Mouse (Mus musculus): ENCODE data around the gene Olfr1079. TPM values are rescaled to one million over a fixed set of nuclear protein-coding genes. Genes with fewer than 3 reads are reported as not detected.
"Not testable (repeated sequence)": the region's sequence is repeated elsewhere in the genome, so short reads cannot be mapped to it uniquely, and the experiment has no call there.

The Olfr1079 gene
- polyA plus RNA-seq (2014; fragmentation: Nextera tagmentation; extraction: Ambion mirVana), result not detected in 2 replicates

DNA sequence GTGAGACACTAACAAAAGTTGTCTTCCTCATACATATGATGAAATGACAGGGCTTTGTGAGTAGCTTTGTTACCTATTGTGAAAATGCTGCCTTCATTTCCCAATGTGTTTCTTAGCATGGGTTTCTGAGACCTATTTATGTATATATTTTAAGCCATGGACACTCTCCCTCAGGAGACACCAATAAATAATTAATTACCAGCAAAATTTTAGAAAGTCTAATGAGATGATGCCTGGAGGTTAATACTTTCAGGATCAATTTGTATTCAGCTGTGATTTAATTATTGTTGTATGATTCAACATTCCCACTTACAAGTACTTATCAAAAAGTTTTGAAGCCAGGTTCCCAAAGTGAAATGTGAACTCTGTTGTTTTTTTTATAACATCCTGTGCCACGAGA lies at the start of gene Olfr1079:
Olfr1079 (minus strand) TSS at position 101 of the 400 bp plus-strand sequence.
- no peaks in the 10 kb centered on the region for H3K27me3 ChIP-seq (replicated peaks; ENCODE audit: control insufficient read depth, insufficient read depth, low read length)
- H3K9ac ChIP-seq (ENCODE audit: low read length), result no peak within 1 kb of the TSS
- no peak within 1 kb of the TSS for H3K4me3 ChIP-seq (ENCODE audit: low read depth, low read length)
- H3K4me1 ChIP-seq (replicated peaks; ENCODE audit: control insufficient read depth, insufficient read depth, low read length), result no peaks in the 10 kb centered on the region
- no peak for DNase-seq (ENCODE audit: low spot score)
- no peak within 1 kb of the TSS for H3K27ac ChIP-seq (ENCODE audit: low read depth)
- no peaks in the 10 kb centered on the region for H3K36me3 ChIP-seq (ENCODE audit: control insufficient read depth, insufficient read depth, low read length)
- H3K4me2 ChIP-seq (ENCODE audit: low read length), result no peak within 1 kb of the TSS
- no peaks in the 10 kb centered on the region for H3K9me3 ChIP-seq (ENCODE audit: control insufficient read depth, low read length)
- 64% methylated on average over 1 of the region's 1 CpGs for WGBS
- no peak for ATAC-seq (replicated peaks; ENCODE audit: low FRiP score, low TSS enrichment, low read depth)

DNA sequence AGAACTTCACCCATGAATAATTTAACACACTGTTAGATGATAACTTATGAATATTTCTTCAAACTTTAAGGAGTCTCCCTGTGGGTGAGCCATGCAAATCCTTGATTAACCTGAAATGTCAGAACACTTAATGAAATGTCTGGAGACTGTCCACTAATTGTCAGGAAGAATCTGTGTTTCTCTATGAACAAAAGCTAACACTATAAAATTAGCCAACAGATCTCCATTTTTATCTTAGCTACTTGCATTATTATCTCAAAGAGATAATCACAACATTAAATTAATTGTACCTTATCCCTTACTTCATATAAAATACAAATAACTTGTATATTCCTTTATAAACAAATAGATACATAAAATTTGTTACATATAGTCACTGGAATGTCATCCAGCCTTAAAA lies 15.9 kb upstream of the Olfr1079 start, which contains the start of gene Olfr1080:
Olfr1080 (minus strand) TSS at position 101 of the 400 bp plus-strand sequence.
- H3K9me3 ChIP-seq (ENCODE audit: control insufficient read depth, low read length); ATAC-seq (replicated peaks; ENCODE audit: low FRiP score, low TSS enrichment, low read depth); H3K27ac ChIP-seq (ENCODE audit: low read depth); H3K4me2 ChIP-seq (ENCODE audit: low read length); H3K4me1 ChIP-seq (replicated peaks; ENCODE audit: control insufficient read depth, insufficient read depth, low read length); H3K36me3 ChIP-seq (ENCODE audit: control insufficient read depth, insufficient read depth, low read length); H3K27me3 ChIP-seq (replicated peaks; ENCODE audit: control insufficient read depth, insufficient read depth, low read length); DNase-seq (ENCODE audit: low spot score); H3K9ac ChIP-seq (ENCODE audit: low read length); H3K4me3 ChIP-seq (ENCODE audit: low read depth, low read length): not testable (repeated sequence)

DNA sequence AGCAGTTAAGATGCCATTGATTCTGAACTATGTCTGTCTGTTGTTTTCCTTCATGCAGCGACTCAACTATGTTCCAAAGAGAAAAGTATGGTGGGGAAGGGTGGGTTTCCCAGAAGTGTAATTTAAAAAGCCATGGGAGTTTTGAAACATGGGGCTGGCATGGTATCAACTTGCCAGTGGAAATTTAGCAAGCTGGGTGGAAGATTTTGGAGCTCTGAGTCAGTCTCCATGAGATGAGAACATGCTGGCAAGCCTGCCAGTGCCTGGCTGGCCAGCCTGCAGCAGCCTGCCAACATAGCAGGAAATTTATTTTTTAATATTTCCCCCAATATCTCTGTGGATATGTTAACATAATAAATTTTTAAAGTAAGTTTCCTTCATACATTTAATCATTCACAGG lies 11.3 kb downstream of the Olfr1079 start:
- Histone ChIP-seq H3K9ac (ENCODE audit: low read length) (no peak overlapping the region), H3K27me3 (replicated peaks; ENCODE audit: control insufficient read depth, insufficient read depth, low read length) (no peaks in the 10 kb centered on the region), H3K9me3 (ENCODE audit: control insufficient read depth, low read length) (no peaks in the 10 kb centered on the region), H3K4me3 (ENCODE audit: low read depth, low read length) (no peak overlapping the region), H3K27ac (ENCODE audit: low read depth) (no peak overlapping the region), H3K36me3 (ENCODE audit: control insufficient read depth, insufficient read depth, low read length) (no peaks in the 10 kb centered on the region), H3K4me1 (replicated peaks; ENCODE audit: control insufficient read depth, insufficient read depth, low read length) (no peaks in the 10 kb centered on the region), H3K4me2 (ENCODE audit: low read length) (no peak overlapping the region)
- WGBS, result 76% methylated on average over 1 of the region's 1 CpGs
- DNase-seq (ENCODE audit: low spot score) (no peak), ATAC-seq (replicated peaks; ENCODE audit: low FRiP score, low TSS enrichment, low read depth) (no peak)

DNA sequence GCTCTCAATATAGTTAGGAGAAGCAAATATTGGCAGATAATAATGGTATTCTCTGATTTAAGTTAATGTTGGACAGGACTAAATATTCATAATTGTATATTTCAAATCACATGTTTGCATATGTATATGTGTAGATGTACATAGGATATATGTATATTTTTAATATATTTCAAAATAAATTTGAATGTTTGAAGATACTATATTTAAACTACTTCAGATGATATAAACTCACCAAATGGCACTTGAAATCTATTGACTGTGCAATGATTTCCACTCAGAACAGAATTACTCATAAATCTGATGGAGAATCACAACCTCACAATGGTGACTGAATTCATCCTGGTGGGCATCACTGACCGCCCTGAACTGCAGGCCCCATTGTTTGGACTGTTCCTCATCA lies 34.1 kb downstream of the Olfr1079 start, which contains the start of gene Olfr1076:
Olfr1076 (plus strand) TSS at position 301 of the 400 bp plus-strand sequence.
- H3K27me3 ChIP-seq (replicated peaks; ENCODE audit: control insufficient read depth, insufficient read depth, low read length), result no peaks in the 10 kb centered on the region
- H3K4me1 ChIP-seq (replicated peaks; ENCODE audit: control insufficient read depth, insufficient read depth, low read length), result no peaks in the 10 kb centered on the region
- no peaks in the 10 kb centered on the region for H3K36me3 ChIP-seq (ENCODE audit: control insufficient read depth, insufficient read depth, low read length)
- WGBS, result 93% methylated on average over 1 of the region's 1 CpGs
- no peak for ATAC-seq (replicated peaks; ENCODE audit: low FRiP score, low TSS enrichment, low read depth)
- H3K9me3 ChIP-seq (ENCODE audit: control insufficient read depth, low read length), result no peaks in the 10 kb centered on the region
- no peak within 1 kb of the TSS for H3K4me2 ChIP-seq (ENCODE audit: low read length)
- no peak within 1 kb of the TSS for H3K4me3 ChIP-seq (ENCODE audit: low read depth, low read length)
- no peak within 1 kb of the TSS for H3K27ac ChIP-seq (ENCODE audit: low read depth)
- H3K9ac ChIP-seq (ENCODE audit: low read length), result no peak within 1 kb of the TSS
- no peak for DNase-seq (ENCODE audit: low spot score)

DNA sequence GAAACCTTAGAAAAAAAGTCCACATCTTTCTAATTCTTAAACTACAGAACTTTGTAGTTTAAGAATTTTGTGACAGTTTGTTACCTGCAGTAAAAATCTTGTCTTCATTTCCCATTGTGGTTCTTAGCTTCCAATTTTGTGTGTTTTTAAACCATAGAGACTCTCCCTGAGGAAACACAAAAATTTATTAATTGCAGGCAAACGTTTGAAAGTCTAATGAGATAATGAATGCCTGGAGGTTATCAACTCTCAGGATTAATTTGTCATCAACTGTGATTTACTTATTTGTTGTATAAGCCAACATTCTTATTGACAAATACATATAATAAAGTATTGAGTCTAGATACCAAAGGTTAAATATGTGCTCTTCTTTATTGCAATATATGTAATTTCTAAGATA lies 55.0 kb downstream of the Olfr1079 start, which contains the start of gene Olfr228:
Olfr228 (minus strand) TSS at position 101 of the 400 bp plus-strand sequence.
- H3K4me3 ChIP-seq (ENCODE audit: low read depth, low read length), result no peak within 1 kb of the TSS
- no peak within 1 kb of the TSS for H3K27ac ChIP-seq (ENCODE audit: low read depth)
- no peaks in the 10 kb centered on the region for H3K9me3 ChIP-seq (ENCODE audit: control insufficient read depth, low read length)
- WGBS, result 46% methylated on average over 1 of the region's 1 CpGs
- no peak for ATAC-seq (replicated peaks; ENCODE audit: low FRiP score, low TSS enrichment, low read depth)
- no peak for DNase-seq (ENCODE audit: low spot score)
- H3K36me3 ChIP-seq (ENCODE audit: control insufficient read depth, insufficient read depth, low read length), result no peaks in the 10 kb centered on the region
- H3K9ac ChIP-seq (ENCODE audit: low read length), result no peak within 1 kb of the TSS
- no peaks in the 10 kb centered on the region for H3K4me1 ChIP-seq (replicated peaks; ENCODE audit: control insufficient read depth, insufficient read depth, low read length)
- H3K27me3 ChIP-seq (replicated peaks; ENCODE audit: control insufficient read depth, insufficient read depth, low read length), result no peaks in the 10 kb centered on the region
- no peak within 1 kb of the TSS for H3K4me2 ChIP-seq (ENCODE audit: low read length)

Other genes starting within 250 kb of the Olfr1079 start
- gene Olfr1053, start 227.2 kb downstream of the Olfr1079 start, polyA plus RNA-seq (2014; fragmentation: Nextera tagmentation; extraction: Ambion mirVana), result not detected in 2 replicates
- not detected in 2 replicates for gene Olfr1054, start 207.0 kb downstream of the Olfr1079 start, polyA plus RNA-seq (2014; fragmentation: Nextera tagmentation; extraction: Ambion mirVana)
- not detected in 2 replicates for gene Olfr1055, start 192.2 kb downstream of the Olfr1079 start, polyA plus RNA-seq (2014; fragmentation: Nextera tagmentation; extraction: Ambion mirVana)
- gene Olfr1056, start 180.0 kb downstream of the Olfr1079 start, polyA plus RNA-seq (2014; fragmentation: Nextera tagmentation; extraction: Ambion mirVana), result not detected in 2 replicates
- not detected in 2 replicates for gene Olfr1057, start 164.1 kb downstream of the Olfr1079 start, polyA plus RNA-seq (2014; fragmentation: Nextera tagmentation; extraction: Ambion mirVana)
- gene Olfr1058, start 153.9 kb downstream of the Olfr1079 start, polyA plus RNA-seq (2014; fragmentation: Nextera tagmentation; extraction: Ambion mirVana), result not detected in 2 replicates
- not detected in 2 replicates for gene Olfr1061, start 128.4 kb downstream of the Olfr1079 start, polyA plus RNA-seq (2014; fragmentation: Nextera tagmentation; extraction: Ambion mirVana)
- not detected in 2 replicates for gene Olfr1062, start 115.7 kb downstream of the Olfr1079 start, polyA plus RNA-seq (2014; fragmentation: Nextera tagmentation; extraction: Ambion mirVana)
- not detected in 2 replicates for gene Olfr1065, start 91.9 kb downstream of the Olfr1079 start, polyA plus RNA-seq (2014; fragmentation: Nextera tagmentation; extraction: Ambion mirVana)
- not detected in 2 replicates for gene Olfr1066, start 86.2 kb downstream of the Olfr1079 start, polyA plus RNA-seq (2014; fragmentation: Nextera tagmentation; extraction: Ambion mirVana)
- gene Olfr228, start 55.1 kb downstream of the Olfr1079 start, polyA plus RNA-seq (2014; fragmentation: Nextera tagmentation; extraction: Ambion mirVana), result not detected in 2 replicates
- not detected in 2 replicates for gene Olfr1076, start 34.0 kb downstream of the Olfr1079 start, polyA plus RNA-seq (2014; fragmentation: Nextera tagmentation; extraction: Ambion mirVana)
- gene Olfr1080, start 15.8 kb upstream of the Olfr1079 start, polyA plus RNA-seq (2014; fragmentation: Nextera tagmentation; extraction: Ambion mirVana), result not detected in 2 replicates
- not detected in 2 replicates for gene Olfr1082, start 56.5 kb upstream of the Olfr1079 start, polyA plus RNA-seq (2014; fragmentation: Nextera tagmentation; extraction: Ambion mirVana)
- gene Olfr1084, start 97.2 kb upstream of the Olfr1079 start, polyA plus RNA-seq (2014; fragmentation: Nextera tagmentation; extraction: Ambion mirVana), result not detected in 2 replicates
- not detected in 2 replicates for gene Olfr1085, start 119.5 kb upstream of the Olfr1079 start, polyA plus RNA-seq (2014; fragmentation: Nextera tagmentation; extraction: Ambion mirVana)
- gene Olfr1086, start 137.6 kb upstream of the Olfr1079 start, polyA plus RNA-seq (2014; fragmentation: Nextera tagmentation; extraction: Ambion mirVana), result not detected in 2 replicates
- gene Olfr1087, start 155.9 kb upstream of the Olfr1079 start, polyA plus RNA-seq (2014; fragmentation: Nextera tagmentation; extraction: Ambion mirVana), result not detected in 2 replicates
- gene Olfr1089, start 191.2 kb upstream of the Olfr1079 start, polyA plus RNA-seq (2014; fragmentation: Nextera tagmentation; extraction: Ambion mirVana), result not detected in 2 replicates
- gene Olfr1090, start 216.5 kb upstream of the Olfr1079 start, polyA plus RNA-seq (2014; fragmentation: Nextera tagmentation; extraction: Ambion mirVana), result not detected in 2 replicates
- not detected in 2 replicates for gene Olfr1093, start 240.0 kb upstream of the Olfr1079 start, polyA plus RNA-seq (2014; fragmentation: Nextera tagmentation; extraction: Ambion mirVana)